In the genomic region with DNA sequence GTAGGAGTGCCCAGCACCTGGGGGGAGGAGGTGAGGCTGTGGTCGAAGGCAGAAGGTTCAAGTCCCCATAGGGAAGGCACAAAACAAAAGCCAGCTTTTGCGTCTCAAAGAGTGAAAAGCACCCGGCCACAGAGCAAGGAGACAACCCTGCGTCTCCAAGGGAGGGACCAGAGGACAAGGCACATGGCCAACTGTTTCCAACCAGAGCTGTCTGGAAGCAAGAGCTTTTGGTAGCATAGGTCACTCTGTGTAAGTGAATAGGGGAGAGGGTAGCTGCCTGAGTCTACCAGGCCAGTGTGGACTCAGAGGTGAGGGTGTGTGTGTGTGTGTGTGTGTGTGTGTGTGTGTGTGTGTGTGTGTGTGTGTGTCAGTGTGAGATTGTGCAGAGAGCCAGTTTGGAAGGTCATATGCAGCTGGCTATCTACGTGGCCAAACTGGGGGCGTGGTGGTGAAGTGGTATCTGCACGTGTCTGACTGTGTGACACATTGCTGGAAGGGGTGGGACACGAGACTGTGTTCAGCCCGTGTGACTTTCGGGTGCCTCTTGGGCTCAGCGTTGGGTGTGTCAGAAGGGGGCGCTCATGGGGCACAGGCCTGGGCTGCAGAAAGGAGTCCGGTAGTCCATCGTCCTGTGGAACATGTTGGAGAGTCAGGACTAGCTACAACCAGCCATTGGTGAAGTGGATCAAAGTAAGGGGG, we compare ENCODE assay signal across 9 mouse cellular contexts. TPM values are rescaled to one million over a fixed set of nuclear protein-coding genes. Genes with fewer than 3 reads are reported as not detected.
DNase-seq lines count a peak whose midpoint lies in the region; ATAC-seq and TF ChIP-seq lines count a peak whose summit lies in the region.
"Had no signal": no experiment of that assay in that cellular context is flagged by ENCODE, and none has a peak within 500 bp of the region (broad histone marks: within the 10 kb centered on the region; RNA-seq: fewer than 3 reads in every experiment).

No protein-coding gene starts in this region.

- H3K4me3 ChIP-seq in gastrocnemius, adult 2 months, result no peak overlapping the region

- intact Hi-C loops in gastrocnemius, adult 2 months (cut with DNase I), result no loop called here

- ATAC-seq in megakaryocyte progenitor cell, adult 5-6 weeks (replicated peaks; ENCODE audit: poor library complexity), result peak; percentile 78
- ATAC-seq in frontal cortex, adult (ENCODE audit: low TSS enrichment), result no peak
- ATAC-seq in activated CD4-positive, CD25-positive, alpha-beta regulatory T cell, adult 4 months, result no peak

- H3K27ac ChIP-seq in gastrocnemius, adult 2 months, result peak overlapping the region; percentile 66

- peak; percentile 48 for TF ChIP-seq CTCF in gastrocnemius, adult 2 months (IDR thresholded peaks at IDR 0.05)

- peak; percentile 37 for DNase-seq in thymus, postnatal 14 days
- DNase-seq in thymus, adult 18-20 months, result no peak
- peak; percentile 82 for DNase-seq in gastrocnemius, adult 2 months
- DNase-seq in kidney, adult 9 months, result peak; percentile 72
- DNase-seq in MN1 (ENCODE audit: low spot score), result no peak

RNA-seq across cellular contexts. Expression of gene Slc1a7, which starts 47.1 kb away (rescaled TPM):
- under 1 TPM; 0.10 to 0.17 TPM for total RNA-seq in gastrocnemius, adult 2 months (2021)
- total RNA-seq in megakaryocyte progenitor cell, adult 5-6 weeks (2015), result not detected in 2 replicates
- total RNA-seq in megakaryocyte progenitor cell, adult 5-6 weeks (2017), result not detected in 2 replicates
- polyA plus RNA-seq in activated CD4-positive, CD25-positive, alpha-beta regulatory T cell, adult 4 months (2017; shearing (Covaris generic)), result under 1 TPM in 1 of 2 experiments, not detected in 1; 0.17 TPM
- polyA plus RNA-seq: limb, embryonic 11.5 days had no signal

Comparison
In these comparisons a context has a peak if more than half of its experiments do, and no peak if none do; other contexts are left out.
1. DNase-seq: peak in thymus, postnatal 14 days (single experiment), gastrocnemius, adult 2 months (single experiment) and kidney, adult 9 months (single experiment); none in thymus, adult 18-20 months (0 of 2) and MN1 (single experiment).